Mouse (Mus musculus) brain, adult 2 months (tissue): ENCODE measurements around the gene Angptl4.
A peak's percentile ranks its signal among the peaks of the same experiment; 100 is the strongest.
"Not testable (repeated sequence)": the region's sequence is repeated elsewhere in the genome, so short reads cannot be mapped to it uniquely, and the experiment has no call there.

Source experiments
- DNase-seq: peaks from one replicate; pipeline ENCODE4 v3.0.0; 2011; ENCODE audit warnings: low read depth, low spot score

Gene Angptl4

DNA sequence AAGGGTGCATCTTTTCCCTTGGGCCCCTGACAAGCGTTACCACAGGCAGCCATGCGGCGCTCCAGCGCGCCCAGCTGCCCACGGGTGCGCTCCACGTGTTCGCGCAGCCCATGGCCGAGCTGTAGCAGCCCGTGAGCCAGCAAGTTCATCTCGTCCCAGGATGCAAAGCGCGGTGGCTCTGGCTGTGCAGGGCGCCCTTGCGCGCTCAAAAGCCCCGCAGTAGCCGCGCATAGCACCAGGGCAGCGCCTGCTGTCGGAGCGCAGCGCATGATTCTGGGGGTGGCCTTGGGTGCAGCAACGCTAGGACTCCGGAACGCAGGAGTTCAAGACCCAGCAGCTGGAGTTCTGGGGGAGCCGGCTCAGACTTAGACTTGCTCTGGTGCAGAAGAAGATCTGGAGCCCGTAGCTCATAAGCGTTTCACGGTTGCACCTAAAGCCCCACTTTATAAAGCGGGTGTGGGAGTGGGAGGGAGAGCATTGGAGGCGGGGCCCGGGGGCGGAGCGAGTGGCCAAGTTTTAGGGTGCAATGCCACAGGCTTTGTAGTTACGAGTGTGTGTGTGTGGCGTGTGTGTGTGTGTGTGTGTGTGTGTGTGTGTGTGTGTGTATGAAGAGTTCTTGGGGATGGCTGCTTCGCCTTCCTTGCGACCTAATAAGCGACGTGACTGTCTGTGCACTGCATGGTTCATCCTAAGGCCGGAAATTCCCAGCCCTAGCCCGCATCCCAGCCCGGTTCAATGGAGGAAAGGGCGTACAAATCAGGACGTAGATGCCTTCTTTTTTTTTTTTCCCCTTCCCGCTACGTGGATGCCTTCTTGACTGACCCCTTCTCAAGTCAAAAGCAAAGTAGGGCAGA is at the start of gene Angptl4:
Gene Angptl4 (minus strand): TSS at position 707 of the 854 bp plus-strand sequence.
- peak; percentile 75 for DNase-seq

GRCm38 (mm10) chr17:33829561-33829960 is 47.9 kb upstream of the Angptl4 start:
- DNase-seq: no peak

DNA sequence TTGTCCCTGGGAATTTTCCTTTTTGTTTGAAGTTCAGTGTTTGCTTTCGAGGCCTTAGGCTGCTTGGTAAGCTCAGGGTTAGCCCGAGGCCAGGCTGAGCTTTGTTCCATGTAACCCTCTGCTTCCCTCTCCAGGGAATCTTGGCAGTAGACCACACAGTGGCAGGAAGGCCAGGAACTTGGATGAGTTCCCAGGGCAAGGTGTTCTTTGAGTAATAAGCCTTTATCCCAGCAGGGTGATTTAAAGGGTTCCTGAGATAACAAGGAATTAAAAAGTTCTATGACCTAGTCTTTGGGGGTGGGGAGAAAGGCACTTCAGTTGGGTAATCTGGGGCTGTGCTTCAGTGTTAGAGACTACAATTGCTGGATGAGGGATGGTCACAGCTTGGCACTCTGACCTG is 47.3 kb upstream of the Angptl4 start:
- DNase-seq: peak; percentile 81

- peak; percentile 88 for DNase-seq
Observed at GRCm38 (mm10) chr17:33826850-33827249, 45.2 kb upstream of the Angptl4 start.

GRCm38 (mm10) chr17:33825462-33825861 is 43.8 kb upstream of the Angptl4 start:
- DNase-seq: no peak

GRCm38 (mm10) chr17:33824997-33825330 is 43.3 kb upstream of the Angptl4 start:
- DNase-seq: not testable (repeated sequence)

DNA sequence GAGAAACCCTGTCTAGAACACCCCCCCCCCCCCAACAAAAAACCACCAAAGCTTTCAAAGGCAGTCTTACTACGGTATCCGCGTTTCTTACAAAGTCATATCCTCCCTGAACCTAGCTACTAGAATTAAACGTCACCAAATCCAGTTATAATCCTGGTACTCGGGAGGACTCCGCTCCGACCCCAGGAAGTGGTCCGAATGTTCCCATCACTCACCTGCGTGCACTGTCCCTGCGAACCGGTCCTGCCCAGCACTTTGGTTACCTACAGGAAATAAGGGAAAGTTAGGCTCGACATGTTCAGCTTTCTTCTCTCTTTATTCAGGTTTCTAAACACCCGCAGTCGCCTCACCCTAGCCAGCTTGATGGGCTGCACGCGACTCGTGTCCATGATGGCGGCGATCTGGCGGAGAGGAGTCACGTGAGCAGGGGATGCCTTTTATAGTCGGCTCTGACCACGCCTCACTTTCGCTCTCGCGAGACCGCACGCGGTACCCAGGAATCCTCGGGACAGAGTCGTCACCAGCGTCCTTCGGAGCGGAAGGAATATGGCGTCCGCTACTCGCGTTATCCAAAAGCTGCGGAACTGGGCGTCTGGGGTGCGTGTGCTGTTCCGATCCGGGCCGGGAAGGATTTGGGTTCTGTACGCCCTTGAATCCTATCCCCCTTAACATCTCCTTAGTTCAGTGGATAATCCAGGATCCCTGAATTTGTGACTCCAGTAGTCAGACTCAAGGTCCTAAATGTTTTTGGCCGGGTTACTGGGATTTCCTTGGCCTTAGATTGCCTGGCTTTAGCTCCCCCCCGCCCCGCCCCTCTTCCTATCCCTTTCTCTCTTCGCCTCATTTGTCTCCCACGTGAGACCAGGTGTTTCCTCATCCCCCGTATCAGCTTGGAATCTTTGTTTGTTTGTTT is 42.7 kb upstream of the Angptl4 start, which contains the start of the genes Rps28 and Ndufa7:
Gene Rps28 (minus strand): TSS at position 479 of the 913 bp plus-strand sequence.
Gene Ndufa7 (plus strand): TSS at position 489 of the 913 bp plus-strand sequence.
- DNase-seq: peak; percentile 99

DNA sequence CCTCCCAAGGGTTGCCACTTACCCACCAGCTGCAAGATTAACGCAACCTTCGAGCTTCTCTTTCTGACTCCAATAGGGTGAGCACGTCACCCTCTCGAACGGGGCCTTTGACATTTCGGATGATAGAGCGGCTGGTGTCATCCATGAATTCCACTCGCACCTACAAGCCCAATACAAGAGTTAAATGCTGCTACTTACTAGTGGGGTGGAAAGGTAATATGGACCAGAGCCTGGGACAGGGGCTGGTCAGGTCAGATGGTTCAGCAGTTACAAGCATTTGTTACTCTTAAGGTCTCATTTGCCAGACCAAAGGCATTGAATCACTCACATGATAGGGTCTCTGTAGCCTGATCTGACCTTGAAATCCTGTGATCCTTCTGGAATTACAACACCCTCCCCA is 41.5 kb upstream of the Angptl4 start:
- not testable (repeated sequence) for DNase-seq

DNA sequence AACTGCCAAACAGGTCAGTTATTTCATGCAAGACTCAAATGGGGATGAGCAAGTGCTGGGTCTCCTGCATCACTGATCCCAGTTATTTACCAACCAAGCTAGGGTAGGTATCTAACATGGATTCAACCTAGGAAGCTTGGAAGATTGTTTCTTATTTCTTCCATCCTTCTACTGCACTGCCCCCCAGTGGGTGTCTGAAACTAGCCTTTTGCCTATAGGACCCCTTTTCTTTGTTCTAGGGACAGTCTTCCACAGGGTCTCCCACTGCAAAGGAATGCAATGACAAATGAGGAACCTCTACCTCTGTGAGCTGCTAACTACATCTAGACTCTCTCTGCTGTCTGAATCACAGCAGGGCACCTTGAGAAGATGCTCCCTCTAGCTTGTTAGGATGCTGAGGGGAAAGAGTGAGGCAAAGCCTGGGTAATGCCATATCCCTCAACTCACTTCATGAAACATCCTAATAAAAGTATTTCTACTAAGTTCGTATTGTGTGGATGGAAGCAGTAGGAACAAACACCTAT is 40.9 kb upstream of the Angptl4 start:
- no peak for DNase-seq

DNA sequence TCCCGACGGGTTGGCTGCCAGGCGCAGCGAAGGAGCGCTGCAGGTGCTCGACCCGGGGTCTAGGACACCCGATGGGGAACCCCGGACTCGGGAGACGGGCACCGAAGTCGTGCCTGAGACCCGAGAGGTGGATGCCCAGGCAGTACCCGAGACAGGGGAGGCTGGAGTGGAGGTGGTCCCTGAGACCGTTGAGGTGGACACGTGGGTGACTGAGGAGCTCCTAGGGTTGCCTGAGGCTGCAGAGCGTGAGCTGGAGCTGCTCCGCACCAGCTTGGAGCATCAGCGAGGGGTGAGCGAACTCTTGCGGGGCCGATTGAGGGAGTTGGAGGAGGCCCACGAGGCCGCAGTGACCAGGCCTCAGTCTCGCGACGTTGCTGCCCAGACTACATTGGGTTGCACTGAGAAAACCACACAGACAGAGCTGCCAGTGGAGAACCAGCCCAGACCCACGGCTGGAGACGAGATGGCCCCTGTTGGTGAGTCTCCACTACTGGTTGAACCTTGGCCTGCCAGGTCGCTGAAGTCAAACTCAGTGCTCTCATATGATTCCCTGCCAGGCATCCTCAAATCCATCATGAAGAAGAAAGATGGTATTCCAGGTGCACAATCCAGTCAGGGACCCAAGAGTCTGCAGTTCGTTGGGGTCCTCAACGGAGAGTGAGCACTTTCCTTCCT is 36.5 kb upstream of the Angptl4 start:
- DNase-seq: peak; percentile 46

DNA sequence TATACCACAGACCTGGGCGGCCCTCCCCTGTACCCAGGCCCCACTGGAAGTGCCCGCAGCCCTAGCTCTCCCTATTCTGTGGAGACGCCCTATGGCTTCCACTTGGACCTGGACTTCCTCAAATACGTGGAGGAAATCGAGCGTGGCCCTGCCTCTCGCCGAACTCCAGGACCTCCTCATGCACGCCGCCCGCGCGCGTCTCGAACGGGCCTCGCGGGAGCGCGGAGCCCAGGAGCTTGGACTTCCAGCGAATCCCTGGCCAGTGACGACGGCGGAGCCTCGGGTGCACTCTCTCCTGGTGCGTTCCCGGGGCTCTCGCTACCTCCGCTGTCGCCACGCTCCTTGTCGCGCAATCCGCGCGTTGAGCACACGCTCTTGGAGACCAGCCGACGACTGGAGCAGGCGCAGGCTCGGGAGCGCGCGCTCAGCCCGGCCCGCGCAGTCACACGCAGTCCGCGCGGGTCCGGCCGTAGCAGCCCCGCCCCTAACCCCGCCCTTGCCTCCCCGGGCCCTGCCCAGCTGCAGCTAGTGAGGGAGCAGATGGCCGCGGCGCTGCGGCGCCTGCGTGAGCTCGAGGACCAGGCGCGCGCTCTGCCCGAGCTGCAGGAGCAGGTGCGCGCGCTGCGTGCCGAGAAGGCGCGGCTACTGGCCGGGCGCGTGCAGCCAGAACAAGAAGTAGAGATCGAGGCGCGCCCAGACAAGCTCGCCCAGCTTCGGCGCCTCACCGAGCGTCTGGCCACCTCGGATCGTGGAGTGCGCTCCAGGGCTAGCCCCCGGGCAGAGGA is 35.7 kb upstream of the Angptl4 start:
- DNase-seq: peak; percentile 99

DNA sequence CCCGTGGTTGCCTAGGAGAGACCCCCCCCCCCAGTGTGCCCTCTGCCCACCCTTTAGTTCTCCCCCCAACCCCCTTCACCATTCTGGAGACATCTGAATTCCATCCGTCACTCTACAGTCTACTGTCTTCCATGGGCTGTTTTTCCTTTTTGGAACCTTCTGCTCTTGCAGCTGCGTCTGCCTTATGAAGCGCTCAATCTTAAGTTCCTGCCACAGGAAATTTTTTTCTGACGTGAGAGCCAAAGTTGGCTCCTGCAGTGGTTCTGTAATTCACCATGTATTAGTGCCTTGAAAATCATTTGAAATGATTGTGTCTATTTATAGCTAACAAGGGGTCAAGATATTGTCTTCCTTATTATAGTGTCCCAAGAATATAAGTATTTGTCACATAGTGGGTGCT is 35.0 kb upstream of the Angptl4 start:
- DNase-seq: peak; percentile 36

GRCm38 (mm10) chr17:33815399-33815798 is 33.8 kb upstream of the Angptl4 start:
- no peak for DNase-seq

- DNase-seq: no peak
Observed at GRCm38 (mm10) chr17:33812990-33813389, 31.4 kb upstream of the Angptl4 start.

DNA sequence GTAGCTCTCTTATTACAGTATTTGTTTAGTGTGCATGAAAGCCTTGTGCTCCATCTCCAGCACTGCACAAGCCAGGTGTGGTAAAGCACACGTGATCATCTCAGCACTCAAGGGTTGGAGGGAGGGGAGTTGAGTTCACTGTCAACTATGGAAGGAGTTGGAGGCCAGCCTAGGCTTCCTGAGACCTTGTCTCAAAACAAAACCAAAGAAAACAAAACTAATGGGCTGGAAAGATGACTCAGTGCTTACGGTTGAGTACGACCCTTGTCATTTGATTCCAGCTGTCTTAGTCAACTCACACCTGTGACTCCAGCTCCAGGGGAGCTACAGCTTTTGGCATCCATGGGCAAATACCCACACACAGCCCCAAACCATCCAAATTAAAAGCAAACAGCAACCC is 30.8 kb upstream of the Angptl4 start:
- DNase-seq: no peak

GRCm38 (mm10) chr17:33811142-33811516 is 29.5 kb upstream of the Angptl4 start:
- peak; percentile 76 for DNase-seq

- peak; percentile 97 for DNase-seq
Observed at GRCm38 (mm10) chr17:33810334-33811141, 28.9 kb upstream of the Angptl4 start, which contains the start of gene Kank3. Gene Kank3 (plus strand): TSS chr17:33810519.

- DNase-seq: no peak
Observed at GRCm38 (mm10) chr17:33808192-33808591, 26.6 kb upstream of the Angptl4 start.

GRCm38 (mm10) chr17:33807181-33807888 is 25.7 kb upstream of the Angptl4 start:
- DNase-seq: no peak
